In the genomic region with DNA sequence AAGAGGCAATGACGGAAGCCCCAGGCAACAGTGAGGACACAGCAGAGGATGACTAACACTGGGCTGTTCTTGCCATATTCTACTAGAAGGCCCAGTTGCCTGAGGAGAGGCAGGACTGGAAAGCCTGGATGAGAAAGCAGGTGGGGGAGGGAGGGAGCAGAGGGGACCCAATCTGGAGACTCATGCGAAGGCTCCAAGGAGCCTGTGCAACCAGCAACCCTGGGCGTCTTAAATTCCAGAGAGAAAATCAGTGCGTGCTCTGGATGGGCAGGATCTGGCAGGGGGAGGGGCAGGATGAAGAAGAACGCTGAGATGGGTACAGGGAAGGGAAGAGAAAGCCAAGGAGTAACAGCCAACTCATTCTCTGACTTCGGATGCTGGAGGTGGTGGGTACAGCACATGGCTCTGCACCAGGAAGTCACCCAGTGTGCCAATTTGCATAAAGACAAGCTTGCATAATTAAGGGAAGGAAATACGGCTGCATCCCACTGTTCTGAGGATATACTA, we compare ENCODE assay signal across 10 mouse cellular contexts. TPM values are rescaled to one million over a fixed set of nuclear protein-coding genes. Genes with fewer than 3 reads are reported as not detected.
A peak's percentile ranks its signal among the peaks of the same experiment; 100 is the strongest.
DNase-seq lines count a peak whose midpoint lies in the region; ATAC-seq lines count a peak whose summit lies in the region.
"Had no signal": no experiment of that assay in that cellular context is flagged by ENCODE, and none has a peak within 500 bp of the region (broad histone marks: within the 10 kb centered on the region; RNA-seq: fewer than 3 reads in every experiment).

No protein-coding gene starts in this region.

- H3K4me3 ChIP-seq in midbrain, embryonic 12.5 days: no peak overlapping the region
- H3K4me3 ChIP-seq in midbrain, embryonic 13.5 days (replicated peaks): no peak overlapping the region
- no peak overlapping the region for H3K4me3 ChIP-seq in embryonic facial prominence, embryonic 15.5 days (replicated peaks)

- no peak overlapping the region for H3K9ac ChIP-seq in midbrain, embryonic 12.5 days (replicated peaks)
- H3K9ac ChIP-seq in midbrain, embryonic 13.5 days (replicated peaks): no peak overlapping the region
- no peak overlapping the region for H3K9ac ChIP-seq in embryonic facial prominence, embryonic 15.5 days

- peak; percentile 66 to 71 for DNase-seq in layer of hippocampus, adult 8-10 months (ENCODE audit: low spot score in 2 of 2)
- DNase-seq in right cerebral cortex, postnatal 10 days (ENCODE audit: low spot score in 2 of 2): peak; percentile 43 to 45
- DNase-seq in thymus, postnatal 10 days (ENCODE audit: low spot score in 2 of 2): no peak
- no peak for DNase-seq in thymus, postnatal 14 days
- DNase-seq in spleen, postnatal 10 days (ENCODE audit: low spot score in 2 of 2): no peak
- DNase-seq: lung, postnatal 10 days; thymus, postnatal 25 days had no signal

- no peak overlapping the region for H3K27ac ChIP-seq in midbrain, embryonic 12.5 days (replicated peaks)
- H3K27ac ChIP-seq in midbrain, embryonic 13.5 days: no peak overlapping the region
- H3K27ac ChIP-seq in embryonic facial prominence, embryonic 15.5 days (replicated peaks): no peak overlapping the region; the same call in 1 of the 2 replicates

- no peaks in the 10 kb centered on the region for H3K36me3 ChIP-seq in midbrain, embryonic 12.5 days
- no peaks in the 10 kb centered on the region for H3K36me3 ChIP-seq in midbrain, embryonic 13.5 days
- H3K36me3 ChIP-seq in embryonic facial prominence, embryonic 15.5 days: no peaks in the 10 kb centered on the region

- no peaks in the 10 kb centered on the region for H3K9me3 ChIP-seq in midbrain, embryonic 12.5 days
- no peaks in the 10 kb centered on the region for H3K9me3 ChIP-seq in midbrain, embryonic 13.5 days
- H3K9me3 ChIP-seq in embryonic facial prominence, embryonic 15.5 days (replicated peaks): no peaks in the 10 kb centered on the region

- WGBS in midbrain, embryonic 12.5 days: 61% methylated on average over 7 of the region's 7 CpGs
- 60% methylated on average over 7 of the region's 7 CpGs for WGBS in midbrain, embryonic 13.5 days
- WGBS in embryonic facial prominence, embryonic 15.5 days: 24% methylated on average over 7 of the region's 7 CpGs

- H3K4me2 ChIP-seq in midbrain, embryonic 12.5 days (replicated peaks): no peak overlapping the region
- H3K4me2 ChIP-seq in midbrain, embryonic 13.5 days (replicated peaks): no peak overlapping the region
- H3K4me2 ChIP-seq in embryonic facial prominence, embryonic 15.5 days (replicated peaks): no peak overlapping the region

- ATAC-seq in midbrain, embryonic 12.5 days (ENCODE audit: low FRiP score, low read depth): peak; percentile 38; the same call in 1 of the 2 replicates
- no peak for ATAC-seq in midbrain, embryonic 13.5 days
- peak; percentile 72 for ATAC-seq in embryonic facial prominence, embryonic 15.5 days (ENCODE audit: insufficient number of reproducible peaks, low FRiP score, low TSS enrichment, low read depth)

- peaks cover 21% of the 10 kb centered on the region for H3K4me1 ChIP-seq in midbrain, embryonic 12.5 days
- H3K4me1 ChIP-seq in midbrain, embryonic 13.5 days (replicated peaks): peaks cover 10% of the 10 kb centered on the region
- peaks cover 18% of the 10 kb centered on the region for H3K4me1 ChIP-seq in embryonic facial prominence, embryonic 15.5 days

- H3K27me3 ChIP-seq in midbrain, embryonic 12.5 days: no peaks in the 10 kb centered on the region
- no peaks in the 10 kb centered on the region for H3K27me3 ChIP-seq in midbrain, embryonic 13.5 days
- no peaks in the 10 kb centered on the region for H3K27me3 ChIP-seq in embryonic facial prominence, embryonic 15.5 days

RNA-seq across cellular contexts. Expression of gene Iqgap2, which starts 42.2 kb away (rescaled TPM):
- polyA plus RNA-seq in midbrain, embryonic 12.5 days (2016; fragmentation: Nextera tagmentation; extraction: Ambion mirVana): 13.0 and 14.1 TPM in 2 replicates
- 6.2 and 7.4 TPM in 2 replicates for polyA plus RNA-seq in midbrain, embryonic 13.5 days (2015; fragmentation: Nextera tagmentation; extraction: Ambion mirVana)
- polyA plus RNA-seq in embryonic facial prominence, embryonic 15.5 days (2015; fragmentation: Nextera tagmentation; extraction: Ambion mirVana): 20.4 and 21.2 TPM in 2 replicates
- 10 to 100 TPM; 60.5 to 80.9 (median 72.5) TPM for total RNA-seq in layer of hippocampus, adult 8-10 months (2022)

Comparison
In these comparisons a context has a peak if more than half of its experiments do, and no peak if none do; other contexts are left out.
1. DNase-seq: peak in layer of hippocampus, adult 8-10 months (2 of 2) and right cerebral cortex, postnatal 10 days (2 of 2); none in thymus, postnatal 10 days (0 of 2), thymus, postnatal 14 days (single experiment) and spleen, postnatal 10 days (0 of 2).